Mouse (Mus musculus) MEL-GATA-1-ER (cell line): ENCODE data around the gene Orc2.

Experiments used
- DNase-seq: peaks from one replicate; pipeline ENCODE4 v3.0.0-alpha.2; 2012; ENCODE audit warnings: low read depth; ENCODE audit errors: extremely low read depth

Gene Orc2

DNA sequence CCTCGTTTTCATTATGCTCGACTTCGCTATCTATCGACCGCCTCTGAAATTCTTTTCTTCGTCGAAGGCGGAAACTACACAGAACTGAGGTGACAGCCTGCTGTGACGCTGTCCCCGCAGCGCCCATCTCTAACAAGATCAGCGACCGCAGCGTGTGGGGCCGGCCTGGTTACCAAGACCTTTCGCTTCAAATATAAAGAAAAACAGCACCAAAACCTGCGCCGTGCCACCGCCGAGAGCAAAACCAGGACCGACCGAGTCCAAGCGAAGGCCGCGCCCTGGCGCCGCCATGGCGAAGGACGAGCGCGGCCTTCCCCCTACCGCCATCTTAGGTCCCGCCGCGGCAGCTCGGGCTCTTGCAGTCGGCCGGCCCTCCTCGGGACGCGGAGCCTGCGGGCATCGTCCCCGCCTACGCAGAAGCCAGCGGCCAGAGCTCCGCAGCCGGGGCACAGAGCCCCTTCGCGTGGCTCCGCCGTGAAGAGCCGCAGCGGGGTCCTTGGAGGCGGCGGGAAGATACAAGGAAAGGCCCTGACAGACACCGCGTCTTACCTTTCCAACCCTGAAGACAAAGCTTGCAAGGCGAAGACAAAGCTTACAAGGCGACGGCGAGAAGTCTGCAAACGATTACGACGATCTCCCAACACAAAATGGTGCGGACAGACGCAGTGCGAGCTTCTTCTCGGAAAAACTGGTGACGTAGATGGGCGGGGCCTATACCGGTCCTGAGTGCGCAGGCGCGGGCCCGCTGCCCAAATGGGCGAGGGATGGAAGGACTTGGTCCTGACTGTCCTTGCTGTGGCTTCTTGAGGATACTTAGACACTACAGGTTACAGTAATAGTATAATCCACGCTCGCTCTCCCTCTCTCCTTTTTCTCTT, 81.3 kb downstream of the Orc2 start, which contains the start of gene Clk1:
Gene Clk1, minus strand, starts transcription at position 696 of the 878 bp plus-strand sequence.
- peak; percentile 88 for DNase-seq

DNA sequence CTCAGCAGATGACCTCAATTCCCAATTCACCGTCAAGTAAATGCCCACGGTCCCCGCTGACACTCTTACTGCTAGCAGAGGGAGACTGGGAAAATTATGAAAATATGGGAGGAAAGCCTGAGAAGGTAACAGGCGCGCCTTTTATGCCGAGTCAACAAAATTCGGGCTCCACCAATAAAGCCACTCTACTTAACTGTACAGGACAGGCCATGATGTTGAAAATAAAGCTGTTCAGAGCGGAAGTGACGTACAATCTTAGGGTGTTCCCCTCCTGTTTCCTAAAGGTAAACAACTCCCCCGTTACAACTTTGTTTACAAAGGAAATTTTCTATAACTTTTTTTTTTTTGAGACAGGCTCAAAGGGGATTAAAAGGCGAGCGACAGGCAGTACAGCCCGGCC, 82.0 kb downstream of the Orc2 start:
- peak; percentile 84 for DNase-seq

DNA sequence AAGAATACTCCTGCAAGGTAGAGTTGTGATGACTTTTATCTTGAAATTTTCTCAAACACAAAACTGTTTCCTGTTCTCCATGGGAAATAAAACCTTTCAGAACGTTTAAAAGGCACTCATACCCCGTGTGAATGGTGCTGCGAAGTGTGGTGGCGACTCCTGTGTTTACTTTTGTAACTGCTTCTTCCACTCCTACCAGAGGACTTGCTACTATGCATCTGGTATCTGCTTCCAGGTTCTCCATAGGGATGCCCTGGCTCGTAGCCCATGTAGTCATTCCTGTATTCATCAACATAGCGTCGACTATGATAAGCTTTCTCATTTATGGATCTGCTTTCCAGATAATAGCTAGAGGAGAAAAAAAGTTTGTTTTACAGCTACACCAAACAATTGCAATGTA, 83.9 kb downstream of the Orc2 start:
- DNase-seq, result no peak

DNA sequence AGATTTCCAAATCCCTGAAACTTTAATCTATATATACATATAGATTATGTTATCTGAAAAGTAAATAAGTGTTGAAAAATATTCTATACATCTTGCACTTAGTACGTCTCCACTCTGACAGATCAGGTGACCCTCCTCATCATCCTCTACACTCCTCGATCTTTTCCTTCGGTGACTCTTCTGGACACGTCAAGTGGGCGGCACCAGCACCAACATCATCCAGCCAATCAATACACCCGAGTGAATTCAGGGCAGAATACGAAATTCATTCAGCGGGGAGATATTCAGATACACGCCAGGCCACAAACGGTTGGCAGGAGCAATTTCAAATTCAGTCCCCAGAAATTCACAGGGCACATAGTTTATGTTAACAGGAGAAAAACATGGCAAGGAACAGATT, 84.9 kb downstream of the Orc2 start:
- DNase-seq, result no peak

DNA sequence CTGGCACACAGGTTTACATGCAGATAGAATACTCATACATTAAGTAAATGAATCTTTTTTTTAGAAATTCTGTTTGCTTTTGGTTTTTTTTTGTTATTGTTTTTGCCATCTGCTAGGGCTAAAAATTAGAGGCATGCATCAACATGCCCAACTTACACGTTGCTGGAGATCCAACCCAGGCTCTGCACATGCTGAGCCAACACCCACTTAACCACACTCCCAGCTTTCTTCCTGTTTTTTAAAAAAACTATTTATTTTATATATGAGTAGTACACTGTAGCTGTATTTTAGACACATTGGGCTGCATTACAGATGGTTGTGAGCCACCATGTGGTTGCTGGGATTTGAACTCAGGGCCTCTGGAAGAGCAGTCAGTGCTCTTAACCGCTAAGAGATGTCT, 88.9 kb downstream of the Orc2 start:
- no peak for DNase-seq

DNA sequence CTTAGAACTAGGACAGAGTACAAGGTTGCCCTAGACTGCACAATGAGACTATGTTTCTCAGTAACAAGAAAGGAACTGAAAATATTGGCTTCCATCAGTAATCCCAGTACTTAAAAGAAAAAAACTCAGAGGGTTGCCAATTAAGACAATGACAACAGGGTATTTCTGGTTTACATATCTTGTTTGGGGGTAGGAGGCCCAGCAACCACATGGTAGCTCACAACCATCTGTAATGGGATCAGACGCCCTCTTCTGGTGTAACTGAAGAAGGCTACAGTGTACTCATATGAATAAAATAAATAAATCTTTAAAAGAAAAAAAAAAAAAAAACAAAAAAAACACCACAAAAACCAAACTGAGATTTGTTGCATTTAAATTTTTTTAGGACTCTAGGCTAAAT, 89.5 kb downstream of the Orc2 start:
- no peak for DNase-seq
